Mouse (Mus musculus) frontal cortex, postnatal 25 days (tissue): ENCODE data around the gene Stc2.

Source experiments
- DNase-seq, 2 experiments: peaks; one replicate each; pipeline ENCODE4 v3.0.0; 2022; ENCODE audit warnings: low spot score in 2 of 2

Stc2 gene

DNA sequence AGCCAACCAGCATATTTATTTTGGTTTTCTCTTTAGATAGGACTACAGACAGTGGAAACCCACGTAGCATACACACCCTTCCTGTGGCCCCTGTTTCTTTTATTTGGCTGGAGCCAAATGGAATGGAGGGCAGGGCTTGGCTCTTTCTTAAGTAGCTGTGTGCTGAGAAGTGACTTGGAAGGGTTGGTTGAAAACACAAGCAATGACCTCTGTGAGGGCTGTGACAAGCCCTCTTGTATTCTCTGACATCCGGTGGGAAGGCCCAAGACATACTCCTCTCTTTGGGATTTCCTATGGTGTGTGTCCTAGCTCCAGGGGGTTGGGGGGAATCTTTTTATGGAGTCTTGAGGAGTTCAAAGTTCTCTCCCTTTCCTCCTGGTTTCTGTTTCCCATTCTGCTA lies 3.5 kb downstream of the Stc2 start:
- no peak for DNase-seq

GRCm38 (mm10) chr11:31365981-31366380 lies 3.9 kb downstream of the Stc2 start:
- DNase-seq = no peak

GRCm38 (mm10) chr11:31365280-31365679 lies 4.6 kb downstream of the Stc2 start:
- DNase-seq = no peak

- DNase-seq = no peak
Observed at GRCm38 (mm10) chr11:31362856-31363255, 7.0 kb downstream of the Stc2 start.

GRCm38 (mm10) chr11:31362330-31362729 lies 7.5 kb downstream of the Stc2 start:
- no peak for DNase-seq

- no peak for DNase-seq
Observed at GRCm38 (mm10) chr11:31361047-31361446, 8.8 kb downstream of the Stc2 start.

DNA sequence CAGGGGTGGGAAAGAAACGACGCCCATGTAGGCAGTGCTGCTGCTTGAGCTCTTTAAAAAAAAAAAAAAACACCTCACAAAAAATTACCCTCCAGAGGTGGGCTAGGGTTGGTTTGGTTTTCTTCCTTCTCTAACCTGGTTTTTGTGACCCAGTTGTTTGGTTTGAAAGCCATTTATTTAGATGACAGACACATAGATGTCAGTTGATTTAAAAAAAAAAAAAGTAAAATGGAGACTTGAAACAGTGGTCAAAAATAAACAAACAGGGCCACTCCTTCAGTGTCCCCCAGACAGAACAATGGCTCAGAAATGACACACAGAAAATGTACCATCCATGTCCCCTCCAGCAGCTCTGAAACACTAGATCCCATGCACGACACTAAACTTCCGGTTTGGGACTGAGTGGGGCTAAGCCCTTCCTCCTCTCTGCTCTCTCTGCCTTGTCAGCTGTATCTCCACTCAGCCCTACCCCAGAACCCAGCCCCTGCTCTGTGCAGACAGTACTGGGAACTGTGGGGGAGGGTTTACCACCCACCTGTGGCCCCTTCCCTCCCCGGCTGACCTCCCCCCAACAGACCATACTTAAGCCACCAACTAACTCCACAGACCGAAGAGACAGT lies 10.5 kb downstream of the Stc2 start:
- DNase-seq = no peak

- DNase-seq = no peak
Observed at GRCm38 (mm10) chr11:31358453-31358852, 11.4 kb downstream of the Stc2 start.

GRCm38 (mm10) chr11:31356866-31357265 lies 13.0 kb downstream of the Stc2 start:
- DNase-seq = no peak

DNA sequence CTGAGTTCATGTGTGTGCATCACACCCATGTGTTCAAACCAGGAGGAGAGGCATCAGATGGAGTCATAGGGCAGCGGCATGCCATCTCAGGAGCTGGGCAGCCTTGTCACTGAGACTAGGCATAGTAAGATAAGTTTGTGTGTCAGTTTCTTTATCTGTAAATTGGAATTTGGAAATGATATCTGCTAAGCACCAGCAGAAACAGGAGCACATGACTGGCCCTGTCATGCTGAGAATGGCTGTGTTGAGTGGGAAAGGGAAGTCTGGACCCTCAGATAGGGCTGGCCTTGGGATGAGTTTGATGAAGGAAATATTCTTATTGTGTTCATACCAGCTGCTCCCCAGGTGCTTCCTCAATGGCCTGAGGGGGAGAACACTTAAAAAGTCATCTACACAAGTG lies 14.1 kb downstream of the Stc2 start:
- no peak for DNase-seq

DNA sequence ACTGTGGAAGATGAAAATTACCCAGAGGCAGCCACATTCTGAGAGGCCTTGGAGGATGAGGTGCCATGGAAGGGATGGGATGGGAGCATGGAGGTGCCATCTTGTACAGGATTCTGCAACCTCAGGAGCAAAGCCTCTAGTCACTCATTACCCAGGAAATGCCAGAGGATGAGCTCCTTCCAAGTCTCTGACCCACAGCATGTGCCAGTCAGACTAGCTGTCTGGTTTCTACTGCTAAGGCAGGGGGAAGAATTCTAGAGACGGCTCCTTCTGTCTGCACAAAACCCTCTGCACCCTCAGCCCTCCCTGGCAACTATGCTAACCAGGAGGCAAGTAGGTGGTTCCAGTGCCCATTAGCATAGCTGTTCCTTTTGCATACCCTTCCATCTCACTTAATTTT lies 15.4 kb downstream of the Stc2 start:
- no peak for DNase-seq
